Mouse (Mus musculus) splenic B cell, adult 2 months (primary cell): ENCODE results near the gene Olfr691.
"Not testable (repeated sequence)": the region's sequence is repeated elsewhere in the genome, so short reads cannot be mapped to it uniquely, and the experiment has no call there.

Experiments used
- DNase-seq: peaks from one replicate; pipeline ENCODE4 v3.0.0-alpha.2; 2011; ENCODE audit warnings: low read depth, low spot score
- H3K27me3 ChIP-seq: 2 replicates; pipeline ENCODE4 v1.6.1; 2012; ENCODE audit warnings: mild to moderate bottlenecking, low read length, moderate library complexity, mixed read lengths; ENCODE audit not compliant: control insufficient read depth, poor library complexity, insufficient read depth, severe bottlenecking
- H3K36me3 ChIP-seq: 2 replicates; pipeline ENCODE4 v1.6.1; 2012; ENCODE audit warnings: mild to moderate bottlenecking, low read length, moderate library complexity, mixed read lengths; ENCODE audit not compliant: control insufficient read depth, poor library complexity, insufficient read depth, severe bottlenecking

Olfr691 gene

DNA sequence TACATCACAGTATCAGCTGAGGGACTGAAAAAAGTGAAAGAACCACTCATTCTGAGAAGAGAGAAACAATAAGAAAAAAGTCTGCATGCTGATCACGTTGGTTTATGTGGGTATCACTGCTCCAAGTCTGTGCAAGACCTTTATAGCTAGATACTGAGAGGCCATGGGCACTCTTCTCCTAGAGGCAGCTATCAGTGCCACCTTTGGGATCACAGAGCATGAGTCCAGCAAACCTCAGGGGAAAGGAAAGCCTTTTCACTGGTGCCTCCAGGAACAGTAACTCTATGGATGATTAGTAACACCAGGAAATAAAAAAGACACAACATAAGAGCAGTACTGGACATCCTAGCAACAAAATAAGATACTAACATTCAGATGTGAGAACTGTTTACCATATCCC, at the start of gene Olfr691:
Gene Olfr691, minus strand, starts transcription at position 101 of the 400 bp plus-strand sequence.
- H3K36me3 ChIP-seq: no peaks in the 10 kb centered on the region
- no peak for DNase-seq
- H3K27me3 ChIP-seq: no peaks in the 10 kb centered on the region

- Histone ChIP-seq H3K36me3 (no peaks in the 10 kb centered on the region; the same call in 1 of the 2 replicates), H3K27me3 (no peaks in the 10 kb centered on the region)
- DNase-seq: no peak
These were observed 48.2 kb upstream of the Olfr691 start for GRCm38 (mm10) chr7:105390236-105390635.

GRCm38 (mm10) chr7:105387696-105388095, 45.6 kb upstream of the Olfr691 start:
- Histone ChIP-seq H3K27me3 (no peaks in the 10 kb centered on the region), H3K36me3 (peaks cover 8% of the 10 kb centered on the region)
- no peak for DNase-seq

DNA sequence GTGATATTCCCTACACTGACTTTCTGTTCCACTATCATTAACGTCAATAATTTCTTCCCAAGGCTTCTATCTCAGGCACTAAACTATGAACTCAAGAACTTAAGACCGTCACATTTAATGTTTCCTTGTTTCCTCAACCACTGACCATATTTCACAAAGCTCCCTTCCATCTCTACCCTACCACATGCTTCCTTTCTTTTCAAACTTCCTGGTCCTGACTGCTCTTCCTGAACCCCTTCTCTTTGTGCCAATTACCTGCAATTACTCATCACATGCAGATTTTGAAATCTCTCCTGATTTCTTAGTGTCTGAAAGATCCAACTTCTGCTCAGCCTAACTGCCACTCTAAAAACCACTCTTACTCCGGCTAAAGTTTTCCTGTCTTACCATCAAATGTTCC, 38.3 kb upstream of the Olfr691 start:
- H3K36me3 ChIP-seq: peaks cover 18% of the 10 kb centered on the region
- H3K27me3 ChIP-seq: no peaks in the 10 kb centered on the region
- no peak for DNase-seq

GRCm38 (mm10) chr7:105374866-105375265, 32.8 kb upstream of the Olfr691 start, which contains the start of gene Gm5901:
Gm5901 (plus strand) TSS chr7:105375038.
- H3K36me3 ChIP-seq: peaks cover 6% of the 10 kb centered on the region
- H3K27me3 ChIP-seq: no peaks in the 10 kb centered on the region
- DNase-seq: no peak

GRCm38 (mm10) chr7:105373976-105374375, 31.9 kb upstream of the Olfr691 start:
- H3K36me3 ChIP-seq: peaks cover 4% of the 10 kb centered on the region
- H3K27me3 ChIP-seq: no peaks in the 10 kb centered on the region
- DNase-seq: no peak

GRCm38 (mm10) chr7:105373509-105373908, 31.4 kb upstream of the Olfr691 start:
- Histone ChIP-seq H3K27me3 (no peaks in the 10 kb centered on the region), H3K36me3 (peaks cover 1% of the 10 kb centered on the region; the same call in 1 of the 2 replicates)
- no peak for DNase-seq

DNA sequence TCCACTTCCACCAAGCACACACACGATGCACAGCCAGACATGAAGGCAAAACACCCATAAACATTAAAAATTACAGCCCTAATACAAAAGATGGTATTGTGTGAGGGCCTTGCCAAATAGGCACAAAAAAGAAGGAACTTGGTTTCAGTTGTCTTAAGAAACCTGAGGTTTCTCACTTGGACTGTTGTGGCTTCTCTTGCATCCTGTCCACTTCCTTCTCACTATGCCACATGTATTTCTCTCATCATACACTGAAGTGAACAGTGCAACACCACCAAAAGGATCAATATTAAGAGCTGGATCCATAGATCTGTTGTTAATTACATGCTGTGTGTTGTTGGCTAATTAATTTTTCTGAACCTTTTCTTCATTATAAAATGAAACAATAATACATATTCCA, 30.8 kb upstream of the Olfr691 start:
- H3K36me3 ChIP-seq: peaks cover 1% of the 10 kb centered on the region; the same call in 1 of the 2 replicates
- H3K27me3 ChIP-seq: no peaks in the 10 kb centered on the region
- peak; percentile 45 for DNase-seq

- DNase-seq: no peak
- Histone ChIP-seq H3K36me3 (no peaks in the 10 kb centered on the region), H3K27me3 (no peaks in the 10 kb centered on the region)
These were observed 26.5 kb upstream of the Olfr691 start for GRCm38 (mm10) chr7:105368521-105368920.

DNA sequence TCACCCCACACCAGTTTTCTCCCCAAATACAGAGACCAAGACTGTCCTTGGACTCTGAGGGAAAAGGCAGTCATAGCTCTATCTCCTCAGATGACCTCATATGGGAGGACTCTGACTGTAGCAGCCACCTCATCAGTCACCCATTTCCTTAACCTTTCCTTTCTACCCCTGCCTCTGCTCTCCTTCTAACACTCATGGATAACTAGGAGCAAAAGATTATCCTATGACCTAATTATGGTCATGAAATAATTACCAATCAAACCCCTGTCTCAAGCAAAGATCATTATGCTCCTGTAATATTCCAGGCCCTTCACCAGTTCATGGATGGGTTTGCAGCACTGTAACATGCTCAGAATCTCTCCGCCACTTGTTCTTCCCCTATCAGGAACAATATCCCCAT, 25.9 kb upstream of the Olfr691 start, which contains the start of gene Olfr692:
Gene Olfr692, plus strand, starts transcription at position 301 of the 400 bp plus-strand sequence.
- Histone ChIP-seq H3K36me3 (no peaks in the 10 kb centered on the region), H3K27me3 (no peaks in the 10 kb centered on the region)
- no peak for DNase-seq

DNA sequence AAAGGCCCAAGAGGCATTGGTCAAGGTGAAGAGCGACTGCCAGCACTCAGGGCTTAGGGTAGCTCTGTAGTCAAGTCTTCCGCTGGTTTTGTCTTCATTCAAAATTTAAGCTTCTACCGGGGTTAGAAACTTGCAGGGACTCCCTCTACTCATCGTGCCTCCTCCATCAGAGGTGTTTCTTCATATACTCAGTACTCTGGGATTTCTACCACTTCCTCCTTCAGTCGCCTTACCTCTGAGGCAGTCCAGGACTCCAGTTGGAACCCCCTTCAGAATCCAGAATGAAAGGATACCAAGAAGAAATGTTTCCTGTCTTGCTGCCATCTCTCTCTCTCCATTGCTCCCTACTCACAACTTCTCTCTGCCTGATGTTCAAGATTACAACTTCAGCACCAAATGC, 25.2 kb upstream of the Olfr691 start:
- H3K27me3 ChIP-seq: no peaks in the 10 kb centered on the region
- no peaks in the 10 kb centered on the region for H3K36me3 ChIP-seq
- no peak for DNase-seq

- Histone ChIP-seq H3K27me3 (no peaks in the 10 kb centered on the region), H3K36me3 (no peaks in the 10 kb centered on the region)
- DNase-seq: no peak
These were observed 19.6 kb upstream of the Olfr691 start for GRCm38 (mm10) chr7:105361713-105362112.

GRCm38 (mm10) chr7:105356487-105356886, 14.4 kb upstream of the Olfr691 start:
- not testable (repeated sequence) for H3K36me3 ChIP-seq, H3K27me3 ChIP-seq, DNase-seq

DNA sequence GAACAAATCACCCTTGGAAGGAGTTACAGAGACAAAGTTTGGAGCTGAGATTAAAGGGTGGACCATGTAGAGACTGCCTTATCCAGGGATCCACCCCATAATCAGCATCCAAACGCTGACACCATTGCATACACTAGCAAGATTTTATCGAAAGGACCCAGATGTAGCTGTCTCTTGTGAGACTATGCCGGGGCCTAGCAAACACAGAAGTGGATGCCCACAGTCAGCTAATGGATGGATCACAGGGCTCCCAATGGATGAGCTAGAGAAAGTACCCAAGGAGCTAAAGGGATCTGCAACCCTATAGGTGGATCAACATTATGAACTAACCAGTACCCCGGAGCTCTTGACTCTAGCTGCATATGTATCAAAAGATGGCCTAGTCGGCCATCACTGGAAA, 14.0 kb upstream of the Olfr691 start:
- H3K27me3 ChIP-seq: not testable (repeated sequence)

GRCm38 (mm10) chr7:105342752-105343151, 682 bp upstream of the Olfr691 start:
- no peaks in the 10 kb centered on the region for H3K27me3 ChIP-seq
- no peaks in the 10 kb centered on the region for H3K36me3 ChIP-seq
- no peak for DNase-seq

More for the DNA sequence above, 14.0 kb upstream of the Olfr691 start:
- not testable (repeated sequence) for DNase-seq, H3K36me3 ChIP-seq

DNA sequence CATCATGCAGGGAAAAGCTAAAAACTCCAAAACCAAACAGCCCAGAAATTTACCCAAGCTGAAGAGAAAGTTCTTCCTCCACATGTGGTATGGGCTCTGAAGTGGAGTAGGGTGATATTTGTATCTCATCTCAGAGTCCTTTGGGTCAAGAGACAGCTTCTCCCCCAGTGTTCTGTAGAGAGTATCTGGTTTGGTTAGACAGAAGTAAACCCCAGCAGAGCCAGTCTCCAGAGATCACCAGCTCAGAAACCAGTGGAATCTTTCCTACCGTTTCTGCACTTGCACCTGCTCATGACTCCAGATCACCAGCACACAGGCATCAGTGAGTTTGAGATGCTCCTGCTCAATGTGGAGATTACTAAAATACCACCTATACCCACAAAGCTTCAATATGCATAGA, 8.1 kb downstream of the Olfr691 start, which contains the start of gene Olfr690:
Gene Olfr690, minus strand, starts transcription at position 101 of the 400 bp plus-strand sequence.
- Histone ChIP-seq H3K27me3 (no peaks in the 10 kb centered on the region), H3K36me3 (no peaks in the 10 kb centered on the region)
- DNase-seq: no peak
